Mouse (Mus musculus): ENCODE measurements around the gene Naxd. TPM values are rescaled to one million over a fixed set of nuclear protein-coding genes. Genes with fewer than 3 reads are reported as not detected.

The Naxd gene
- polyA plus RNA-seq, 1 experiment: 81.1 TPM

DNA sequence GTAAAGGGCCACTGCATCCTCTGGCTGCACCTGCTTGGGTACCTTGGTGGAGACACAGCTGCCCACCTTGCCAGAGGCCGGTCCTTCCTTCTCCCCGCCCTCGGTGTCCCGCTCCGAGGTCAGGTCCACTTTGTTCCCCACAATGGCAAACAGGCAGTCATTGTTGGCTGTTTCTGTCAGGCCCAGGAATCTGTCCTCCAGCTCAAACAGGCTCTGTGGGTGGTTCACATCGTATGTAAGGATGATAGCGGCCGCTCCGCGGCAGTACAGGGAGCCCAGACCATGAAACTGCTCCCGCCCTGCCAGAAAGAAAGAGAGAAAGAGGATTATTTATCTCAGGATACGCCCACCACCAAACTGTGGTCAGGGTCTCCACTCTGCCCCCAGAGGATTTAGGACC, 43.1 kb upstream of the Naxd start:
- peaks cover 3% of the 10 kb centered on the region for H3K36me3 ChIP-seq (ENCODE audit: control insufficient read depth, insufficient read depth, low read length)
- H3K27ac ChIP-seq (ENCODE audit: insufficient read depth, low read depth, low read length): no peak overlapping the region
- TF ChIP-seq POLR2A (IDR thresholded peaks at IDR 0.05; ENCODE audit: low read depth, low read length): no peak
- TF ChIP-seq CTCF (IDR thresholded peaks at IDR 0.05; ENCODE audit: extremely low read depth, insufficient read length, insufficient replicate concordance, low read depth, low read length): no peak
- H3K27me3 ChIP-seq (ENCODE audit: control insufficient read depth, insufficient read depth, low read length): no peaks in the 10 kb centered on the region
- H3K4me3 ChIP-seq (ENCODE audit: low read depth, low read length): no peak overlapping the region
- H3K4me1 ChIP-seq (ENCODE audit: control insufficient read depth, insufficient read depth, insufficient read length, low read length): peaks cover 19% of the 10 kb centered on the region
- 86% methylated on average over 12 of the region's 12 CpGs for WGBS

GRCm38 (mm10) chr8:11457278-11457677, 40.0 kb upstream of the Naxd start:
- Histone ChIP-seq H3K36me3 (ENCODE audit: control insufficient read depth, insufficient read depth, low read length) (peaks cover 3% of the 10 kb centered on the region), H3K4me1 (ENCODE audit: control insufficient read depth, insufficient read depth, insufficient read length, low read length) (peaks cover 23% of the 10 kb centered on the region), H3K4me3 (ENCODE audit: low read depth, low read length) (no peak overlapping the region), H3K27me3 (ENCODE audit: control insufficient read depth, insufficient read depth, low read length) (no peaks in the 10 kb centered on the region), H3K27ac (ENCODE audit: insufficient read depth, low read depth, low read length) (no peak overlapping the region)
- TF ChIP-seq CTCF (IDR thresholded peaks at IDR 0.05; ENCODE audit: extremely low read depth, insufficient read length, insufficient replicate concordance, low read depth, low read length) (no peak), POLR2A (IDR thresholded peaks at IDR 0.05; ENCODE audit: low read depth, low read length) (no peak)
- WGBS: 80% methylated on average over 3 of the region's 3 CpGs

GRCm38 (mm10) chr8:11457981-11458836, 39.1 kb upstream of the Naxd start:
- peaks cover 3% of the 10 kb centered on the region for H3K36me3 ChIP-seq (ENCODE audit: control insufficient read depth, insufficient read depth, low read length)
- H3K27me3 ChIP-seq (ENCODE audit: control insufficient read depth, insufficient read depth, low read length): no peaks in the 10 kb centered on the region
- peak overlapping the region; percentile 46 for H3K27ac ChIP-seq (ENCODE audit: insufficient read depth, low read depth, low read length)
- WGBS: 30% methylated on average over 12 of the region's 12 CpGs
- no peak overlapping the region for H3K4me3 ChIP-seq (ENCODE audit: low read depth, low read length)
- H3K4me1 ChIP-seq (ENCODE audit: control insufficient read depth, insufficient read depth, insufficient read length, low read length): peaks cover 24% of the 10 kb centered on the region
- TF ChIP-seq POLR2A (IDR thresholded peaks at IDR 0.05; ENCODE audit: low read depth, low read length) (no peak), CTCF (IDR thresholded peaks at IDR 0.05; ENCODE audit: extremely low read depth, insufficient read length, insufficient replicate concordance, low read depth, low read length) (no peak)

- Histone ChIP-seq H3K4me3 (ENCODE audit: low read depth, low read length) (no peak overlapping the region), H3K27me3 (ENCODE audit: control insufficient read depth, insufficient read depth, low read length) (no peaks in the 10 kb centered on the region), H3K4me1 (ENCODE audit: control insufficient read depth, insufficient read depth, insufficient read length, low read length) (peaks cover 32% of the 10 kb centered on the region), H3K36me3 (ENCODE audit: control insufficient read depth, insufficient read depth, low read length) (peaks cover 3% of the 10 kb centered on the region), H3K27ac (ENCODE audit: insufficient read depth, low read depth, low read length) (peak overlapping the region; percentile 42; the same call in 1 of the 2 replicates)
- no peak for TF ChIP-seq CTCF (IDR thresholded peaks at IDR 0.05; ENCODE audit: extremely low read depth, insufficient read length, insufficient replicate concordance, low read depth, low read length)
- TF ChIP-seq POLR2A (IDR thresholded peaks at IDR 0.05; ENCODE audit: low read depth, low read length): no peak
- 15% methylated on average over 5 of the region's 5 CpGs for WGBS
These were observed 38.3 kb upstream of the Naxd start for GRCm38 (mm10) chr8:11459016-11459415.

- TF ChIP-seq CTCF (IDR thresholded peaks at IDR 0.05; ENCODE audit: extremely low read depth, insufficient read length, insufficient replicate concordance, low read depth, low read length) (no peak), POLR2A (IDR thresholded peaks at IDR 0.05; ENCODE audit: low read depth, low read length) (no peak)
- Histone ChIP-seq H3K4me1 (ENCODE audit: control insufficient read depth, insufficient read depth, insufficient read length, low read length) (peaks cover 42% of the 10 kb centered on the region), H3K4me3 (ENCODE audit: low read depth, low read length) (no peak overlapping the region), H3K27ac (ENCODE audit: insufficient read depth, low read depth, low read length) (no peak overlapping the region), H3K36me3 (ENCODE audit: control insufficient read depth, insufficient read depth, low read length) (no peaks in the 10 kb centered on the region), H3K27me3 (ENCODE audit: control insufficient read depth, insufficient read depth, low read length) (no peaks in the 10 kb centered on the region)
- 36% methylated on average over 2 of the region's 2 CpGs for WGBS
These were observed 36.4 kb upstream of the Naxd start for GRCm38 (mm10) chr8:11460934-11461333.

- peaks cover 42% of the 10 kb centered on the region for H3K4me1 ChIP-seq (ENCODE audit: control insufficient read depth, insufficient read depth, insufficient read length, low read length)
- no peaks in the 10 kb centered on the region for H3K36me3 ChIP-seq (ENCODE audit: control insufficient read depth, insufficient read depth, low read length)
- H3K27ac ChIP-seq (ENCODE audit: insufficient read depth, low read depth, low read length): no peak overlapping the region
- H3K27me3 ChIP-seq (ENCODE audit: control insufficient read depth, insufficient read depth, low read length): no peaks in the 10 kb centered on the region
- no peak overlapping the region for H3K4me3 ChIP-seq (ENCODE audit: low read depth, low read length)
- WGBS: 65% methylated on average over 2 of the region's 2 CpGs
- TF ChIP-seq POLR2A (IDR thresholded peaks at IDR 0.05; ENCODE audit: low read depth, low read length): no peak
- no peak for TF ChIP-seq CTCF (IDR thresholded peaks at IDR 0.05; ENCODE audit: extremely low read depth, insufficient read length, insufficient replicate concordance, low read depth, low read length)
These were observed 35.5 kb upstream of the Naxd start for GRCm38 (mm10) chr8:11461847-11462246.

DNA sequence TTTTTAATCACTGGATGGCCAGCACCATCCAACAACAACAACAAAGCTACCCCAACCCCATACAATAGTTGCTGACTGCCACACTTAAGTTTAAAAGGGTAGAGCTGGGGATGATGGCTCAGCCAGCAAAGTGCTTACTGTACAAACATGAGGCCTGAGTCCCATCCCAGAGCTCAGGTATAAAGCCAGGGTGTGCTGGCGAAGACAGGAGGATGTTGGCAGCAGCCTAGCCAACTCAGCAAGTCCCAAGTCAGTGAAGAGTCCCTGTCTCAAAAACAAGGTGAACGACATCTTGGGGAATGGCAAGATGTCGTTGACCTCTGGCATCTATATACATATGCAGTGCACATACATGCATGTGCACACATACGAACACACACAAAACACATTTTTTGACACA, 34.7 kb upstream of the Naxd start:
- no peaks in the 10 kb centered on the region for H3K36me3 ChIP-seq (ENCODE audit: control insufficient read depth, insufficient read depth, low read length)
- H3K27me3 ChIP-seq (ENCODE audit: control insufficient read depth, insufficient read depth, low read length): no peaks in the 10 kb centered on the region
- WGBS: 95% methylated on average over 4 of the region's 4 CpGs
- H3K4me3 ChIP-seq (ENCODE audit: low read depth, low read length): no peak overlapping the region
- TF ChIP-seq POLR2A (IDR thresholded peaks at IDR 0.05; ENCODE audit: low read depth, low read length) (no peak), CTCF (IDR thresholded peaks at IDR 0.05; ENCODE audit: extremely low read depth, insufficient read length, insufficient replicate concordance, low read depth, low read length) (no peak)
- peaks cover 42% of the 10 kb centered on the region for H3K4me1 ChIP-seq (ENCODE audit: control insufficient read depth, insufficient read depth, insufficient read length, low read length)
- H3K27ac ChIP-seq (ENCODE audit: insufficient read depth, low read depth, low read length): no peak overlapping the region
